ENCODE assay signal across 10 mouse cellular contexts in genomic region chr4:137473701-137474388, GRCm38 (mm10). TPM values are rescaled to one million over a fixed set of nuclear protein-coding genes. Genes with fewer than 3 reads are reported as not detected.
A peak's percentile ranks its signal among the peaks of the same experiment; 100 is the strongest.
DNase-seq lines count a peak whose midpoint lies in the region; ATAC-seq lines count a peak whose summit lies in the region.
"Had no signal": no experiment of that assay in that cellular context is flagged by ENCODE, and none has a peak within 500 bp of the region (broad histone marks: within the 10 kb centered on the region; RNA-seq: fewer than 3 reads in every experiment).

No protein-coding gene starts in this region.

- peaks cover 21% of the 10 kb centered on the region; the same call in 1 of the 2 replicates for H3K27me3 ChIP-seq in midbrain, embryonic 10.5 days (ENCODE audit: low read depth, poor library complexity, severe bottlenecking)
- no peaks in the 10 kb centered on the region for H3K27me3 ChIP-seq in midbrain, embryonic 14.5 days (ENCODE audit: control insufficient read depth, insufficient read depth, low read length)
- H3K27me3 ChIP-seq in embryonic facial prominence, embryonic 13.5 days = no peaks in the 10 kb centered on the region
- no peaks in the 10 kb centered on the region for H3K27me3 ChIP-seq in stomach, embryonic 16.5 days (ENCODE audit: control insufficient read depth, insufficient read depth, low read length)
- H3K27me3 ChIP-seq: Patski had no signal

- H3K36me3 ChIP-seq in midbrain, embryonic 10.5 days = peaks cover 6% of the 10 kb centered on the region; the same call in 1 of the 2 replicates
- H3K36me3 ChIP-seq in midbrain, embryonic 14.5 days (ENCODE audit: control insufficient read depth, insufficient read depth, low read length) = no peaks in the 10 kb centered on the region
- H3K36me3 ChIP-seq in embryonic facial prominence, embryonic 13.5 days = 0 out of 2 replicates have a peak, but pooled peaks cover 3% of the 10 kb centered on the region
- no peaks in the 10 kb centered on the region for H3K36me3 ChIP-seq in stomach, embryonic 16.5 days (ENCODE audit: control insufficient read depth, insufficient read depth, low read length)

- WGBS in midbrain, embryonic 10.5 days = 83% methylated on average over 18 of the region's 18 CpGs
- 80% methylated on average over 18 of the region's 18 CpGs for WGBS in midbrain, embryonic 14.5 days
- 62% methylated on average over 18 of the region's 18 CpGs for WGBS in embryonic facial prominence, embryonic 13.5 days
- WGBS in stomach, embryonic 16.5 days = 40% methylated on average over 18 of the region's 18 CpGs

- no peak overlapping the region for H3K4me3 ChIP-seq in midbrain, embryonic 10.5 days
- H3K4me3 ChIP-seq in midbrain, embryonic 14.5 days (replicated peaks; ENCODE audit: low read depth, low read length) = no peak overlapping the region
- no peak overlapping the region for H3K4me3 ChIP-seq in embryonic facial prominence, embryonic 13.5 days
- H3K4me3 ChIP-seq in stomach, embryonic 16.5 days (replicated peaks; ENCODE audit: low read length) = peak overlapping the region; percentile 5; the same call in 1 of the 2 replicates

- H3K27ac ChIP-seq in midbrain, embryonic 10.5 days (replicated peaks) = peak overlapping the region; percentile 61; the same call in 1 of the 2 replicates
- no peak overlapping the region for H3K27ac ChIP-seq in midbrain, embryonic 14.5 days (replicated peaks; ENCODE audit: low read depth, low read length)
- peak overlapping the region; percentile 74 for H3K27ac ChIP-seq in embryonic facial prominence, embryonic 13.5 days
- peak overlapping the region; percentile 79 for H3K27ac ChIP-seq in stomach, embryonic 16.5 days (ENCODE audit: low read length)

- intact Hi-C loops in heart, postnatal 36 days (cut with DNase I) = loop anchor here (2.0 kb wide), 1 partner anchor 25 kb away; no protein-coding TSS in a partner anchor

- DNase-seq in midbrain, embryonic 10.5 days (ENCODE audit: low spot score) = no peak
- no peak for DNase-seq in midbrain, embryonic 14.5 days
- peak; percentile 53 to 62 for DNase-seq in heart, postnatal 36 days
- no peak for DNase-seq in right cerebral cortex, postnatal 10 days (ENCODE audit: low spot score in 2 of 2)

- peaks cover 84% of the 10 kb centered on the region for H3K4me1 ChIP-seq in midbrain, embryonic 10.5 days
- H3K4me1 ChIP-seq in midbrain, embryonic 14.5 days (ENCODE audit: control insufficient read depth, insufficient read depth, low read length) = peaks cover 23% of the 10 kb centered on the region
- peaks cover 92% of the 10 kb centered on the region for H3K4me1 ChIP-seq in embryonic facial prominence, embryonic 13.5 days
- peaks cover 83% of the 10 kb centered on the region for H3K4me1 ChIP-seq in stomach, embryonic 16.5 days (ENCODE audit: control insufficient read depth, insufficient read depth, low read length)

- H3K9ac ChIP-seq in midbrain, embryonic 14.5 days (replicated peaks; ENCODE audit: low read length) = no peak overlapping the region
- H3K9ac ChIP-seq in embryonic facial prominence, embryonic 13.5 days = 0 out of 2 replicates have a peak overlapping the region, but pooled peaks have one; percentile 44
- peak overlapping the region; percentile 56 for H3K9ac ChIP-seq in stomach, embryonic 16.5 days (ENCODE audit: low read length)

- no peak for ATAC-seq in midbrain, embryonic 14.5 days (ENCODE audit: low FRiP score, low TSS enrichment)
- no peak for ATAC-seq in embryonic facial prominence, embryonic 13.5 days (ENCODE audit: insufficient number of reproducible peaks, insufficient read depth, low FRiP score, low TSS enrichment, low read depth)
- no peak; the same call in 1 of the 2 replicates for ATAC-seq in stomach, embryonic 16.5 days (ENCODE audit: insufficient read depth, low FRiP score)
- ATAC-seq in inflammation-experienced regulatory T-cells, adult 6 months = no peak
- no peak for ATAC-seq in erythroid progenitor cell, adult 5-6 weeks (replicated peaks; ENCODE audit: low FRiP score, poor library complexity, severe bottlenecking)
- ATAC-seq: Patski had no signal

- no peak overlapping the region for H3K4me2 ChIP-seq in midbrain, embryonic 14.5 days (ENCODE audit: low read length)
- H3K4me2 ChIP-seq in embryonic facial prominence, embryonic 13.5 days = peak overlapping the region; percentile 28
- peak overlapping the region; percentile 34 for H3K4me2 ChIP-seq in stomach, embryonic 16.5 days (ENCODE audit: low read depth, low read length)

- no peaks in the 10 kb centered on the region for H3K9me3 ChIP-seq in midbrain, embryonic 10.5 days (replicated peaks)
- H3K9me3 ChIP-seq in midbrain, embryonic 14.5 days (ENCODE audit: control insufficient read depth, low read length) = no peaks in the 10 kb centered on the region
- no peaks in the 10 kb centered on the region for H3K9me3 ChIP-seq in embryonic facial prominence, embryonic 13.5 days
- H3K9me3 ChIP-seq in stomach, embryonic 16.5 days (replicated peaks; ENCODE audit: control insufficient read depth, low read length) = no peaks in the 10 kb centered on the region

RNA-seq across cellular contexts. Expression of gene Hspg2, which starts 5.3 kb away (rescaled TPM):
- 11.6 and 15.3 TPM in 2 replicates for polyA plus RNA-seq in midbrain, embryonic 10.5 days (2016; fragmentation: Nextera tagmentation; extraction: Ambion mirVana)
- polyA plus RNA-seq in midbrain, embryonic 14.5 days (2014; fragmentation: Nextera tagmentation; extraction: Ambion mirVana) = 2.0 and 7.6 TPM in 2 replicates
- 28.2 and 30.0 TPM in 2 replicates for polyA plus RNA-seq in embryonic facial prominence, embryonic 13.5 days (2015; fragmentation: Nextera tagmentation; extraction: Ambion mirVana)
- 100 to 1,000 TPM; 240 to 255 TPM for total RNA-seq in heart, postnatal 36 days (2021)
- polyA plus RNA-seq in stomach, embryonic 16.5 days (2015; fragmentation: Nextera tagmentation; extraction: Ambion mirVana) = 29.5 and 31.7 TPM in 2 replicates
- polyA plus RNA-seq in inflammation-experienced regulatory T-cells, adult 6 months (2017; shearing (Covaris generic)) = not detected
- not detected in 2 replicates for total RNA-seq in erythroid progenitor cell, adult 5-6 weeks (2015; ENCODE audit: low replicate concordance)
- total RNA-seq in erythroid progenitor cell, adult 5-6 weeks (2017; ENCODE audit: low replicate concordance) = 0.13 TPM in 1 of 2 replicates, not detected in the other

RNA-seq across cellular contexts. Expression of gene 1700013G24Rik, which starts 20.8 kb away (rescaled TPM):
- polyA plus RNA-seq in midbrain, embryonic 10.5 days (2016; fragmentation: Nextera tagmentation; extraction: Ambion mirVana) = not detected in 2 replicates
- polyA plus RNA-seq in midbrain, embryonic 14.5 days (2014; fragmentation: Nextera tagmentation; extraction: Ambion mirVana) = not detected in 2 replicates
- not detected in 2 replicates for polyA plus RNA-seq in embryonic facial prominence, embryonic 13.5 days (2015; fragmentation: Nextera tagmentation; extraction: Ambion mirVana)
- total RNA-seq in heart, postnatal 36 days (2021) = not detected
- not detected in 2 replicates for polyA plus RNA-seq in stomach, embryonic 16.5 days (2015; fragmentation: Nextera tagmentation; extraction: Ambion mirVana)
- not detected for polyA plus RNA-seq in inflammation-experienced regulatory T-cells, adult 6 months (2017; shearing (Covaris generic))
- not detected in 2 replicates for total RNA-seq in erythroid progenitor cell, adult 5-6 weeks (2015; ENCODE audit: low replicate concordance)
- total RNA-seq in erythroid progenitor cell, adult 5-6 weeks (2017; ENCODE audit: low replicate concordance) = not detected in 2 replicates
- total RNA-seq: left cerebral cortex, postnatal 25 days had no signal
- polyA plus RNA-seq: Patski had no signal

RNA-seq across cellular contexts. Expression of gene Cela3b, which starts 43.5 kb away (rescaled TPM):
- polyA plus RNA-seq in midbrain, embryonic 10.5 days (2016; fragmentation: Nextera tagmentation; extraction: Ambion mirVana) = not detected in 2 replicates
- not detected in 2 replicates for polyA plus RNA-seq in midbrain, embryonic 14.5 days (2014; fragmentation: Nextera tagmentation; extraction: Ambion mirVana)
- 0.29 TPM in 1 of 2 replicates, not detected in the other for polyA plus RNA-seq in embryonic facial prominence, embryonic 13.5 days (2015; fragmentation: Nextera tagmentation; extraction: Ambion mirVana)
- not detected for total RNA-seq in heart, postnatal 36 days (2021)
- 406 and 529 TPM in 2 replicates for polyA plus RNA-seq in stomach, embryonic 16.5 days (2015; fragmentation: Nextera tagmentation; extraction: Ambion mirVana)
- polyA plus RNA-seq in inflammation-experienced regulatory T-cells, adult 6 months (2017; shearing (Covaris generic)) = not detected
- not detected in 2 replicates for total RNA-seq in erythroid progenitor cell, adult 5-6 weeks (2015; ENCODE audit: low replicate concordance)
- not detected in 2 replicates for total RNA-seq in erythroid progenitor cell, adult 5-6 weeks (2017; ENCODE audit: low replicate concordance)
- total RNA-seq: left cerebral cortex, postnatal 25 days had no signal
- polyA plus RNA-seq: Patski had no signal

Comparison
In these comparisons a context has a peak if more than half of its experiments do, and no peak if none do; other contexts are left out.
1. DNase-seq: peak in heart, postnatal 36 days (2 of 2); none in midbrain, embryonic 10.5 days (single experiment), midbrain, embryonic 14.5 days (single experiment) and right cerebral cortex, postnatal 10 days (0 of 2).
2. RNA of gene Cela3b, which starts 43.5 kb away (polyA plus RNA-seq): 406 to 529 TPM in stomach, embryonic 16.5 days; not detected in midbrain, embryonic 14.5 days, not detected in midbrain, embryonic 10.5 days, 0.29 TPM in embryonic facial prominence, embryonic 13.5 days and not detected in inflammation-experienced regulatory T-cells, adult 6 months; every median in the first group is over 100 times any median in the second.